13 mouse cellular contexts compared by ENCODE assay signal in genomic region chr13:70902727-70903126, GRCm38 (mm10).
DNase-seq lines count a peak whose midpoint lies in the region; ATAC-seq lines count a peak whose summit lies in the region.
"Had no signal": no experiment of that assay in that cellular context is flagged by ENCODE, and none has a peak within 500 bp of the region (broad histone marks: within the 10 kb centered on the region; RNA-seq: fewer than 3 reads in every experiment).

No protein-coding gene starts in this region.

- peak overlapping the region; percentile 50 for H3K4me3 ChIP-seq in megakaryocyte, embryonic 14.5 days (replicated peaks)
- no peak overlapping the region for H3K4me3 ChIP-seq in forebrain, embryonic 13.5 days
- no peak overlapping the region for H3K4me3 ChIP-seq in neural tube, embryonic 15.5 days (replicated peaks)
- H3K4me3 ChIP-seq: forebrain, embryonic 15.5 days had no signal

- no peak overlapping the region for H3K27ac ChIP-seq in forebrain, embryonic 13.5 days
- H3K27ac ChIP-seq in neural tube, embryonic 15.5 days (replicated peaks): no peak overlapping the region
- H3K27ac ChIP-seq: forebrain, embryonic 15.5 days had no signal

- WGBS in forebrain, embryonic 13.5 days: 38% methylated on average over 10 of the region's 10 CpGs
- 42% methylated on average over 10 of the region's 10 CpGs for WGBS in neural tube, embryonic 15.5 days

- no peaks in the 10 kb centered on the region for H3K36me3 ChIP-seq in megakaryocyte, embryonic 14.5 days (replicated peaks; ENCODE audit: low read length)
- H3K36me3 ChIP-seq in forebrain, embryonic 13.5 days (ENCODE audit: poor library complexity, severe bottlenecking): no peaks in the 10 kb centered on the region
- H3K36me3 ChIP-seq in neural tube, embryonic 15.5 days: no peaks in the 10 kb centered on the region
- H3K36me3 ChIP-seq: forebrain, embryonic 15.5 days had no signal

- H3K9ac ChIP-seq in forebrain, embryonic 13.5 days: no peak overlapping the region
- no peak overlapping the region for H3K9ac ChIP-seq in neural tube, embryonic 15.5 days (replicated peaks)
- H3K9ac ChIP-seq: forebrain, embryonic 15.5 days had no signal

- H3K4me2 ChIP-seq in forebrain, embryonic 13.5 days: no peak overlapping the region
- no peak overlapping the region for H3K4me2 ChIP-seq in neural tube, embryonic 15.5 days
- H3K4me2 ChIP-seq: forebrain, embryonic 15.5 days; midbrain, embryonic 11.5 days had no signal

- H3K9me3 ChIP-seq in megakaryocyte, embryonic 14.5 days: peaks cover 34% of the 10 kb centered on the region
- H3K9me3 ChIP-seq in forebrain, embryonic 13.5 days (replicated peaks): no peaks in the 10 kb centered on the region
- H3K9me3 ChIP-seq in neural tube, embryonic 15.5 days (replicated peaks): no peaks in the 10 kb centered on the region
- H3K9me3 ChIP-seq: forebrain, embryonic 15.5 days had no signal

- peak; percentile 75 for DNase-seq in heart, adult 11 months
- no peak for DNase-seq in heart, postnatal 10 days
- DNase-seq in adrenal gland, adult 8-10 months: peak; percentile 24
- DNase-seq: cerebellum, adult 9-11 months; kidney, adult 8-10 months; kidney, postnatal 36 days; thymus, postnatal 36 days had no signal

- H3K27me3 ChIP-seq in megakaryocyte, embryonic 14.5 days (replicated peaks): no peaks in the 10 kb centered on the region
- H3K27me3 ChIP-seq in forebrain, embryonic 13.5 days: no peaks in the 10 kb centered on the region
- H3K27me3 ChIP-seq in neural tube, embryonic 15.5 days (replicated peaks): no peaks in the 10 kb centered on the region
- H3K27me3 ChIP-seq: forebrain, embryonic 15.5 days had no signal

- no peaks in the 10 kb centered on the region for H3K4me1 ChIP-seq in megakaryocyte, embryonic 14.5 days
- peaks cover 10% of the 10 kb centered on the region; the same call in 1 of the 2 replicates for H3K4me1 ChIP-seq in forebrain, embryonic 13.5 days
- no peaks in the 10 kb centered on the region for H3K4me1 ChIP-seq in neural tube, embryonic 15.5 days

- no peak for ATAC-seq in megakaryocyte, adult 5-6 weeks (ENCODE audit: poor library complexity, severe bottlenecking)
- no peak for ATAC-seq in forebrain, embryonic 13.5 days
- ATAC-seq in neural tube, embryonic 15.5 days (ENCODE audit: low FRiP score): no peak
- ATAC-seq: forebrain, embryonic 15.5 days had no signal

- intact Hi-C loops in heart, postnatal 10 days (cut with DNase I): no loop called here

Comparison
In these comparisons a context has a peak if more than half of its experiments do, and no peak if none do; other contexts are left out.
1. DNase-seq: peak in heart, adult 11 months (single experiment) and adrenal gland, adult 8-10 months (single experiment); none in heart, postnatal 10 days (0 of 2).